Mouse (Mus musculus) adipocyte (in vitro differentiated cells): ENCODE results near the gene Mmadhc.

Source experiments
- DNase-seq: peaks from one replicate; pipeline ENCODE4 v3.0.0-alpha.2; 2016; ENCODE audit warnings: low spot score

Mmadhc gene

DNA sequence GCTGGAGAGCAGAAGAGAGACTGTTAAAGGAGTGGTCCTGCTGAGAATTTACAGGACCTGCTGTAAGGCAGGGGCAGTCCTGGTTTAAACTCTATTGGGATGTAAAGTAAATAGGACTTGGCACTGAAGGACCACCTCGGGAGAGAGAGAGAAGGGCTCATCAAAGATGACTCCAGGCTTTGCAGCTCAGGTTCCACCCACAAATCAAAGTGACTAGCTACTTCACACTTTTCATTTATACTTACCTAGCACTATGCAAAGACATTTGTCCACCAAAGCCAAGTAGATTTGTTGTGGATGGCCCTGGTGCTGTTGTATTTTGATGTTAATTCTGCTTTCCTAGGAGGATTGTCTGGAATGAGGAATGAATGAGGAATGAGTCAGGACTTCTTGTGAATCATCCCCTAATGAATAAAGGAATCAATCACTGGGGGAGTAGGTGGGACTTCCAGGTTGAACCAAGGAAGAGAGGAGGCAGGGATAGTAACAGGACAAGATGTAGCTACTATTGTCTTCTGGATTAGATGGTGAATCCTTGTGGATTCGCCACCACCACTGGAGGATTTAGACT lies 31.3 kb downstream of the Mmadhc start:
- no peak for DNase-seq

DNA sequence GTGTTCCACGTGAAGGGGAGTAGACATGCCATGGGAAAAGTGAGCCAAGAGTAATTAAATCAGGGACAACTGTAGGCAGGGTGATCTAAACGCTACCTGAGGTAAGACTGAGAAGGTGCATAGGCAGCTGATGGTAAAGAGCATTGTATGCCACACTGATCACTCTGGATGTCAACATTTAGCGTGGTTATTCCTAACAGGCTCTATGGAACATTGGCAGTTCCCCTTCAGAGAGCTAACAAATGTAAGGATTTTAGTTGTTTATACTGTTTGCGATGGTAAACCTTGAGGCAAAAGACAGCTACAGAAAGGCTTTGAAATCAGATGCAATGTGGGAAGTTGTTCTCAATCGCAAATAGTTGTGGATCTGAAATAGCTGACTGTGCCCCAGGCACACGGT lies 32.5 kb downstream of the Mmadhc start:
- DNase-seq, result no peak

DNA sequence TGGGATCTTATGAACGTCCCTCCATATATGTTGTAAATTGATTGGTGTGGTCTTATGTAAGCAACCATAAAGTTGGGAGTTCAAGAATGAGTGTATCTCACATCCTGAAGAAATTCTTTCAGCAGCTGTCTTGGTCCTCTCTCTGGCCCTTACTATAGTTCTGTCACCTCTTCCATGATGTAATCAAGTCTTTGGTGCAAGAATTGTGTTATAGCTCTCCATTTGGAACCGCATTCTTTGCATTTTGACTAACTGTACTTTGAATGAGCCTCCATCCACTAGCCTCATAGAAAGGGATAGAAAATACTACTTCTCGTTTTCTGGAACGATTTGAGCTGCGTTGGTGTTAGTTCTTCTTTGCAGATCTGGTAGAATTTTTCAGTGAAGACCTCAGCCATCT lies 41.6 kb downstream of the Mmadhc start:
- DNase-seq, result no peak

DNA sequence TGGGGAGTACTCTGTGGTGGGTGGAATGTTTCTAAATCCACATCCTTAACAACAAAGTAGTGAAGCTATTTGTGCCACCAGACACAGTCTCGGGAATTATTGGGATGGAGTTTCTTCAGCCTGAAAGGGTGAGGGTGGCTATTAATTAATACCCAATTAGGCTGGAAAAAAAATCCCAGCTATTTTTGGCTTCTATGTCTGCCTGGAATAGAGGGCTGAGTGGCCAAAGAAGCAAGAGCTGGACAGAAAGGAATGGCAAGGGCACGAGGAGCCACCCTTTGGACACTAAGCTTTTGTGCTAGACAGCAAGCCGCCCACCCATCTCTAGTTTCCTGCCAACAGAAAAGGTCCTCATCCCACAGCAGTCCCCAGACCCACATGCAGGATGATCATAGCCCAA lies 48.0 kb downstream of the Mmadhc start:
- DNase-seq, result no peak

DNA sequence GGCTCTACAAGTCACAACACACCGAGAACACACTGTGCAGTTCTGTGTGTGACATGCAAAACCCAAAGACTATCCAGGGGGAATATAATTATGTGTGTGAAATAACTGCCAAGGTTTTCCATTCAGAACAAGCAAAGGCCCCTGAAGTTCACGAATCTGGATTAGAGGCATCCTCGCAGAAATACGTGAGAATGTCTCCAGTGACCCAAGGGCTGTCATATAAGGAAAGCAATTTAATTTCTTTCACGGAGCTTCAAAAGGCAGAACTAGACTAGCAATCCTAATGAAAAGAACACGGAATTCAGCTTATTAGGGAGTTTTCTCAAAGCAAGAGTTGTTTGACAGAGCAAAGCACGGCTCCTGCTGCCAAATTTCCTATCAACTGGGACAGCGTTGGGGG lies 63.1 kb downstream of the Mmadhc start:
- DNase-seq, result no peak
